Mouse (Mus musculus): ENCODE measurements at regions not wholly inside any gene's neighbourhood (a gene's known extent, or its start where the extent isn't known, plus 50 kb on each side); places are given as distances from the start of the nearest gene placed in this dataset.
A peak's percentile ranks its signal among the peaks of the same experiment; 100 is the strongest.

- TF ChIP-seq CTCF (IDR thresholded peaks at IDR 0.05; ENCODE audit: extremely low read depth, insufficient read depth, insufficient read length, insufficient replicate concordance) (no peak), POLR2A (IDR thresholded peaks at IDR 0.05; ENCODE audit: low read depth, low read length) (no peak)
- WGBS = 87% methylated on average over 6 of the region's 6 CpGs
- no peak for DNase-seq (ENCODE audit: low read depth in 1 of 2, low spot score in 2 of 2)
- Histone ChIP-seq H3K27me3 (ENCODE audit: control insufficient read depth, insufficient read depth, low read length) (no peaks in the 10 kb centered on the region), H3K4me3 (ENCODE audit: extremely low read depth, insufficient read depth, insufficient read length) (no peak overlapping the region), H3K36me3 (ENCODE audit: control insufficient read depth, insufficient read depth, low read length) (no peaks in the 10 kb centered on the region), H3K4me1 (ENCODE audit: control insufficient read depth, insufficient read depth, insufficient read length) (no peaks in the 10 kb centered on the region), H3K27ac (ENCODE audit: insufficient read depth, low read length) (no peak overlapping the region)
Measured at GRCm38 (mm10) chr1:63954876-63955513, 167.1 kb downstream of the Klf7 start.

- Histone ChIP-seq H3K27ac (ENCODE audit: insufficient read depth, low read length) (no peak overlapping the region), H3K4me1 (ENCODE audit: control insufficient read depth, insufficient read depth, insufficient read length) (no peaks in the 10 kb centered on the region), H3K36me3 (ENCODE audit: control insufficient read depth, insufficient read depth, low read length) (no peaks in the 10 kb centered on the region), H3K27me3 (ENCODE audit: control insufficient read depth, insufficient read depth, low read length) (no peaks in the 10 kb centered on the region), H3K4me3 (ENCODE audit: extremely low read depth, insufficient read depth, insufficient read length) (no peak overlapping the region)
- 77% methylated on average over 2 of the region's 2 CpGs for WGBS
- TF ChIP-seq POLR2A (IDR thresholded peaks at IDR 0.05; ENCODE audit: low read depth, low read length) (no peak), CTCF (IDR thresholded peaks at IDR 0.05; ENCODE audit: extremely low read depth, insufficient read depth, insufficient read length, insufficient replicate concordance) (no peak)
- DNase-seq (ENCODE audit: low read depth in 1 of 2, low spot score in 2 of 2) = no peak
Measured at GRCm38 (mm10) chr1:63954172-63954571, 167.9 kb downstream of the Klf7 start.

- peak; percentile 11 to 39 for DNase-seq (ENCODE audit: low read depth in 1 of 2, low spot score in 2 of 2)
- no peak overlapping the region for H3K4me3 ChIP-seq (ENCODE audit: extremely low read depth, insufficient read depth, insufficient read length)
- H3K27me3 ChIP-seq (ENCODE audit: control insufficient read depth, insufficient read depth, low read length) = no peaks in the 10 kb centered on the region
- H3K36me3 ChIP-seq (ENCODE audit: control insufficient read depth, insufficient read depth, low read length) = no peaks in the 10 kb centered on the region
- 50% methylated on average over 18 of the region's 18 CpGs for WGBS
- H3K27ac ChIP-seq (ENCODE audit: insufficient read depth, low read length) = no peak overlapping the region
- TF ChIP-seq CTCF (IDR thresholded peaks at IDR 0.05; ENCODE audit: extremely low read depth, insufficient read depth, insufficient read length, insufficient replicate concordance) = peak; percentile 74; the same call in 1 of the 2 replicates
- no peak for TF ChIP-seq POLR2A (IDR thresholded peaks at IDR 0.05; ENCODE audit: low read depth, low read length)
- H3K4me1 ChIP-seq (ENCODE audit: control insufficient read depth, insufficient read depth, insufficient read length) = no peaks in the 10 kb centered on the region
Measured at GRCm38 (mm10) chr1:63953229-63953883, 168.7 kb downstream of the Klf7 start.

DNA sequence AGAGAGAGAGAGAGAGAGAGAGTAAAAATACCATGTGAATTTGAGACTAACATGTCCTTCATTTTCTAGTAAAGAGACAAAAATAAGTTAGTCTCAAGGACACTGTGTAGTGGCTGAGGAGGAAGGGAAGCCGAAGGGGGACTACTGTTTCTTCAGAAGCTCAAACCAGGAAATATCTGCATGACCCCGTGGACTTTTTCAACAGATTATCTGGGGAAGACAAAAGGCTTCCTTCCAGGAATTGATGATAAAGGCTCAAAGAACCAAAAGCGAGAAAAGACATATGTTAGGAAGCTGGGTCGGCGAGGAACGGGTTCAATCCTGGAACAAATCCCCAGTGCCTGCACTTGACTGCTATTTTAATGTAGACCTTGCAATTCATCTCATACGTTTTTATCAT is 170.4 kb downstream of the Klf7 start:
- no peak overlapping the region for H3K27ac ChIP-seq (ENCODE audit: insufficient read depth, low read length)
- TF ChIP-seq CTCF (IDR thresholded peaks at IDR 0.05; ENCODE audit: extremely low read depth, insufficient read depth, insufficient read length, insufficient replicate concordance) (no peak), POLR2A (IDR thresholded peaks at IDR 0.05; ENCODE audit: low read depth, low read length) (no peak)
- no peak overlapping the region for H3K4me3 ChIP-seq (ENCODE audit: extremely low read depth, insufficient read depth, insufficient read length)
- no peaks in the 10 kb centered on the region for H3K4me1 ChIP-seq (ENCODE audit: control insufficient read depth, insufficient read depth, insufficient read length)
- no peaks in the 10 kb centered on the region for H3K27me3 ChIP-seq (ENCODE audit: control insufficient read depth, insufficient read depth, low read length)
- WGBS = 63% methylated on average over 7 of the region's 7 CpGs
- H3K36me3 ChIP-seq (ENCODE audit: control insufficient read depth, insufficient read depth, low read length) = no peaks in the 10 kb centered on the region
- DNase-seq (ENCODE audit: low read depth in 1 of 2, low spot score in 2 of 2) = no peak

DNA sequence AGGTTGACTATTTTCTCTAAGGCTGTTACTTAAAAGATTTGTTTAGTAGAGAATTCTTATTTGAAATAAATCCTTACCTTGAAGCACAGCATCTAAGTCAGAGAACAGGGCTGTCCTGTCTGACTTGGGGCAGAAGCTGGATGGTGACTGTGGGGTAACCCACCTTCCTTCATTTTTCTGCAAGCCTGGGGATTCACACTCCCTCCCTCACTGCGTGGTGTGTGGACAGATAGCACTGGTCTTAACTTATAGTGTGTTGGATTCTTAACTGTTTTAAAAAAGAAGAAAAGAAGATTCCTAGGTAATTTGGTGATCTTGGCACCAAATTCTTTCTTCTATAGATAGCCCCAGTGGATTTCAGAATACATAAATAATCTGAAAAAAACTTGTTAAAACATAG is 174.8 kb downstream of the Klf7 start:
- WGBS = 78% methylated on average over 1 of the region's 1 CpGs
- Histone ChIP-seq H3K27me3 (ENCODE audit: control insufficient read depth, insufficient read depth, low read length) (no peaks in the 10 kb centered on the region), H3K36me3 (ENCODE audit: control insufficient read depth, insufficient read depth, low read length) (no peaks in the 10 kb centered on the region), H3K27ac (ENCODE audit: insufficient read depth, low read length) (no peak overlapping the region), H3K4me1 (ENCODE audit: control insufficient read depth, insufficient read depth, insufficient read length) (no peaks in the 10 kb centered on the region), H3K4me3 (ENCODE audit: extremely low read depth, insufficient read depth, insufficient read length) (no peak overlapping the region)
- DNase-seq (ENCODE audit: low read depth in 1 of 2, low spot score in 2 of 2) = no peak
- TF ChIP-seq CTCF (IDR thresholded peaks at IDR 0.05; ENCODE audit: extremely low read depth, insufficient read depth, insufficient read length, insufficient replicate concordance) = no peak
- TF ChIP-seq POLR2A (IDR thresholded peaks at IDR 0.05; ENCODE audit: low read depth, low read length) = no peak

DNA sequence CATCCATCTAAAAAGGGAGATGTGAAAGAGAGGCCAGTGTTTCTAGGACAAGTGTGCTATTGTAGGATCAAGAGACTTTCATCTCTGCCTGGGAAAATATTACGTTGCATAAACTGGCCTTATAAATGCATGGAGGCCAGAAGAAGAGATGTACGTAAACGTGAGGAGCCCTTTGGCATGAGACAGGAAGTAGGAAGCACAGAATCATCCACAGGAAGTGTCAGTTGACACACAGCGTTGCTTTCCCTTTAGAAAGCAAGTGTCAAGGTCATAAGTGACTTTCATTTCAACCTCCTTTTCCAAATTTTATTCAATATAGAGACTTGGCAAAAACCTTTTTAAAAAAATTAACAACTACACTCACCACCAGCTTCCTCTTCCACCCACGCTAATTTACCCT is 175.2 kb downstream of the Klf7 start:
- Histone ChIP-seq H3K27me3 (ENCODE audit: control insufficient read depth, insufficient read depth, low read length) (no peaks in the 10 kb centered on the region), H3K36me3 (ENCODE audit: control insufficient read depth, insufficient read depth, low read length) (no peaks in the 10 kb centered on the region), H3K27ac (ENCODE audit: insufficient read depth, low read length) (no peak overlapping the region), H3K4me3 (ENCODE audit: extremely low read depth, insufficient read depth, insufficient read length) (no peak overlapping the region), H3K4me1 (ENCODE audit: control insufficient read depth, insufficient read depth, insufficient read length) (no peaks in the 10 kb centered on the region)
- no peak for TF ChIP-seq POLR2A (IDR thresholded peaks at IDR 0.05; ENCODE audit: low read depth, low read length)
- no peak for TF ChIP-seq CTCF (IDR thresholded peaks at IDR 0.05; ENCODE audit: extremely low read depth, insufficient read depth, insufficient read length, insufficient replicate concordance)
- 33% methylated on average over 5 of the region's 5 CpGs for WGBS
- no peak for DNase-seq (ENCODE audit: low read depth in 1 of 2, low spot score in 2 of 2)

DNA sequence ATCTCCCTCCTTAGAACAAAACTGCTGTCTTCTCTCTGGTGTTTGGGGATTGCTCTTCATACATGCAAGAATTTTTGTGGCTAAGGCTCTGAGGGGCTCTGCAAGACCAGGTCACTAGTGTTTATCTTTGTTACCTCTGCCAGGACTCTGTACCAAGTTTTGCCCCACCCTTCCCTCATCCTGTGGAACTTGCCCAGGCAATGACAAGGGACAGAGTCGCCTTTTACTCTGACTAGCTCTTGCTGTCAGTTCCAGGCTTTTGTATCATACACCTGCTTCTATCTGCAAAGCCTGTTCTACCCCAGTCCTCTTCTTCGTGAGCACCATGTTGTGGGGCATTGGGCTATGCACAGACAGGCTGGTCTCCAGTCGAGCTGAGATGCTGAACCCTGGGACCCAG is 175.7 kb upstream of the 4933402D24Rik start:
- Histone ChIP-seq H3K27me3 (ENCODE audit: control insufficient read depth, insufficient read depth, low read length) (no peaks in the 10 kb centered on the region), H3K4me3 (ENCODE audit: extremely low read depth, insufficient read depth, insufficient read length) (no peak overlapping the region), H3K36me3 (ENCODE audit: control insufficient read depth, insufficient read depth, low read length) (no peaks in the 10 kb centered on the region), H3K27ac (ENCODE audit: insufficient read depth, low read length) (no peak overlapping the region), H3K4me1 (ENCODE audit: control insufficient read depth, insufficient read depth, insufficient read length) (no peaks in the 10 kb centered on the region)
- DNase-seq (ENCODE audit: low read depth in 1 of 2, low spot score in 2 of 2) = no peak
- TF ChIP-seq POLR2A (IDR thresholded peaks at IDR 0.05; ENCODE audit: low read depth, low read length) = no peak
- TF ChIP-seq CTCF (IDR thresholded peaks at IDR 0.05; ENCODE audit: extremely low read depth, insufficient read depth, insufficient read length, insufficient replicate concordance) = no peak
- whole genome bisulfite sequencing = 78% methylated on average over 3 of the region's 3 CpGs

Data from spleen, adult 2 months (tissue).